25 mouse cellular contexts compared by ENCODE assay signal in the genomic region with DNA sequence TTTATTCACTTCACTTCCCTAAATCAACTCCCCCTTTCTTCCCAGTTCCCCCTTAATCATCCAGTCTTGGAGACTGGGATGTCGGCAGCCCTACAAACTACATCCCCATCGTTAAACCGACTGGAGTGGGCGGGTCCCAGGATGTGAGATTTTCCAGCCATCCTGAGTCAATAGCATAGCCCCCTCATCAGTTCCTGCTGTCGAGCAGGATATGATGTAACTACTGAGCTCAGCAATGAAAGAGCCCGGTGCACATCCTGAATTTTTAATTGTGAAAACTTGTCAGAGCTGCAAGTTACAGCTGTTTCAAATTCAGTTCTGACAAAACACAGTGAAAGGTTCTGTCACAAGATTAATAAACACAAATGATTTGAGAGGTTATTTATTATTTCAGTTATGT.
DNase-seq lines count a peak whose midpoint lies in the region; ATAC-seq and TF ChIP-seq lines count a peak whose summit lies in the region.
"Had no signal": no experiment of that assay in that cellular context is flagged by ENCODE, and none has a peak within 500 bp of the region (broad histone marks: within the 10 kb centered on the region; RNA-seq: fewer than 3 reads in every experiment).

No protein-coding gene starts in this region.

- intact Hi-C loops in gastrocnemius, postnatal 14 days (cut with DNase I; ENCODE audit: low total_unique reads) = no loop called here

- WGBS in kidney, postnatal 0 days = 30% methylated on average over 6 of the region's 6 CpGs
- 34% methylated on average over 6 of the region's 6 CpGs for WGBS in kidney, adult 2 months
- WGBS in stomach, embryonic 14.5 days = 27% methylated on average over 6 of the region's 6 CpGs
- 41% methylated on average over 6 of the region's 6 CpGs for WGBS in stomach, postnatal 0 days

- H3K9ac ChIP-seq in kidney, postnatal 0 days (ENCODE audit: low read depth, low read length) = no peak overlapping the region
- no peak overlapping the region for H3K9ac ChIP-seq in stomach, embryonic 14.5 days (replicated peaks; ENCODE audit: low read depth, low read length)
- H3K9ac ChIP-seq in stomach, postnatal 0 days (ENCODE audit: low read length) = no peak overlapping the region
- H3K9ac ChIP-seq: intestine, embryonic 15.5 days; limb, embryonic 15.5 days; liver, embryonic 15.5 days; neural tube, embryonic 15.5 days had no signal

- no peak overlapping the region for H3K4me3 ChIP-seq in kidney, postnatal 0 days (replicated peaks; ENCODE audit: low read depth, low read length)
- no peak overlapping the region for H3K4me3 ChIP-seq in kidney, adult 2 months (ENCODE audit: insufficient read depth, low read depth, low read length)
- H3K4me3 ChIP-seq in stomach, embryonic 14.5 days (ENCODE audit: low read depth, low read length) = no peak overlapping the region
- no peak overlapping the region for H3K4me3 ChIP-seq in stomach, postnatal 0 days (ENCODE audit: low read depth, low read length)
- H3K4me3 ChIP-seq: gastrocnemius, adult 2 months; hindbrain, embryonic 10.5 days; intestine, embryonic 15.5 days; limb, embryonic 15.5 days; liver, embryonic 15.5 days; neural tube, embryonic 15.5 days had no signal

- no peak for TF ChIP-seq EP300 in stomach, postnatal 0 days (optimal IDR thresholded peaks at IDR 0.05)

- no peak for ATAC-seq in kidney, postnatal 0 days (replicated peaks; ENCODE audit: low FRiP score, low read depth)
- peak; percentile 74; the same call in 1 of the 2 replicates for ATAC-seq in stomach, embryonic 14.5 days (ENCODE audit: insufficient number of reproducible peaks, insufficient read depth, low FRiP score, low read depth)
- no peak for ATAC-seq in stomach, postnatal 0 days (ENCODE audit: low FRiP score, low TSS enrichment)
- ATAC-seq in granulocyte monocyte progenitor cell, adult 5-6 weeks (replicated peaks; ENCODE audit: poor library complexity, severe bottlenecking) = peak; percentile 98
- ATAC-seq: hindbrain, embryonic 16.5 days; intestine, embryonic 15.5 days had no signal

- no peak for TF ChIP-seq POLR2A in kidney, adult 2 months (IDR thresholded peaks at IDR 0.05; ENCODE audit: low read depth, low read length)

- H3K27ac ChIP-seq in kidney, postnatal 0 days = no peak overlapping the region
- no peak overlapping the region for H3K27ac ChIP-seq in kidney, adult 2 months (ENCODE audit: insufficient read depth, low read depth, low read length)
- no peak overlapping the region for H3K27ac ChIP-seq in stomach, embryonic 14.5 days (ENCODE audit: low read length)
- no peak overlapping the region for H3K27ac ChIP-seq in stomach, postnatal 0 days (replicated peaks)
- H3K27ac ChIP-seq: gastrocnemius, adult 2 months; hindbrain, embryonic 10.5 days; intestine, embryonic 15.5 days; limb, embryonic 15.5 days; liver, embryonic 15.5 days; neural tube, embryonic 15.5 days had no signal

- no peaks in the 10 kb centered on the region for H3K36me3 ChIP-seq in kidney, postnatal 0 days (ENCODE audit: insufficient read depth, low read length)
- H3K36me3 ChIP-seq in kidney, adult 2 months (ENCODE audit: control insufficient read depth, insufficient read depth, low read length) = no peaks in the 10 kb centered on the region
- no peaks in the 10 kb centered on the region for H3K36me3 ChIP-seq in stomach, embryonic 14.5 days (ENCODE audit: control insufficient read depth, insufficient read depth, low read length)
- no peaks in the 10 kb centered on the region for H3K36me3 ChIP-seq in stomach, postnatal 0 days (ENCODE audit: control insufficient read depth, insufficient read depth, low read length)
- H3K36me3 ChIP-seq: G1E; hindbrain, embryonic 10.5 days; intestine, embryonic 15.5 days; limb, embryonic 15.5 days; liver, embryonic 15.5 days; neural tube, embryonic 15.5 days had no signal

- no peaks in the 10 kb centered on the region; the same call in 1 of the 2 replicates for H3K4me1 ChIP-seq in kidney, postnatal 0 days (replicated peaks; ENCODE audit: insufficient read depth, low read length)
- H3K4me1 ChIP-seq in kidney, adult 2 months (ENCODE audit: control insufficient read depth, insufficient read depth, low read length) = no peaks in the 10 kb centered on the region
- peaks cover 2% of the 10 kb centered on the region; the same call in 1 of the 2 replicates for H3K4me1 ChIP-seq in stomach, embryonic 14.5 days (ENCODE audit: control insufficient read depth, insufficient read depth, low read length)
- no peaks in the 10 kb centered on the region for H3K4me1 ChIP-seq in stomach, postnatal 0 days (replicated peaks; ENCODE audit: control insufficient read depth, insufficient read depth)
- H3K4me1 ChIP-seq: hindbrain, embryonic 10.5 days; liver, embryonic 15.5 days had no signal

- no peak for TF ChIP-seq CTCF in kidney, postnatal 0 days (IDR thresholded peaks at IDR 0.05; ENCODE audit: low read depth)
- no peak for TF ChIP-seq CTCF in kidney, adult 2 months (conservative IDR thresholded peaks at IDR 0.05; ENCODE audit: insufficient read depth, insufficient read length, low read depth, low read length)
- TF ChIP-seq CTCF in stomach, postnatal 0 days (IDR thresholded peaks at IDR 0.05; ENCODE audit: low read depth) = no peak

- no peaks in the 10 kb centered on the region for H3K9me3 ChIP-seq in kidney, postnatal 0 days (replicated peaks; ENCODE audit: low read length)
- H3K9me3 ChIP-seq in stomach, embryonic 14.5 days (ENCODE audit: control insufficient read depth, low read depth, low read length) = no peaks in the 10 kb centered on the region
- no peaks in the 10 kb centered on the region for H3K9me3 ChIP-seq in stomach, postnatal 0 days (ENCODE audit: control insufficient read depth, low read length)
- H3K9me3 ChIP-seq: G1E; hindbrain, embryonic 10.5 days; intestine, embryonic 15.5 days; limb, embryonic 15.5 days; liver, embryonic 15.5 days; neural tube, embryonic 15.5 days had no signal

- peak; percentile 60 for DNase-seq in kidney, postnatal 0 days (ENCODE audit: low spot score)
- no peak for DNase-seq in kidney, adult 2 months
- DNase-seq in stomach, postnatal 0 days (ENCODE audit: low spot score) = no peak
- no peak for DNase-seq in layer of hippocampus, adult 9-10 months (ENCODE audit: low spot score)
- no peak for DNase-seq in gastrocnemius, postnatal 14 days
- DNase-seq: adrenal gland, postnatal 14 days; B cell, adult 2 months; cerebellum, adult 8-10 months; cerebellum, postnatal 36 days; gastrocnemius, adult 2 months; heart, adult 11 months; left cerebral cortex, postnatal 4 days; right cerebral cortex, adult 18-20 months; right cerebral cortex, postnatal 4 days had no signal

- no peaks in the 10 kb centered on the region for H3K27me3 ChIP-seq in kidney, postnatal 0 days (ENCODE audit: insufficient read depth, low read length)
- no peaks in the 10 kb centered on the region for H3K27me3 ChIP-seq in kidney, adult 2 months (replicated peaks; ENCODE audit: control insufficient read depth, insufficient read depth, low read length)
- H3K27me3 ChIP-seq in stomach, embryonic 14.5 days (ENCODE audit: control insufficient read depth, insufficient read depth, low read length) = no peaks in the 10 kb centered on the region
- no peaks in the 10 kb centered on the region for H3K27me3 ChIP-seq in stomach, postnatal 0 days (ENCODE audit: control insufficient read depth, insufficient read depth, low read length)
- H3K27me3 ChIP-seq: CH12.LX; intestine, embryonic 15.5 days; limb, embryonic 15.5 days; liver, embryonic 15.5 days; neural tube, embryonic 15.5 days had no signal

- H3K4me2 ChIP-seq in kidney, postnatal 0 days (ENCODE audit: low read length) = no peak overlapping the region
- no peak overlapping the region for H3K4me2 ChIP-seq in stomach, embryonic 14.5 days (replicated peaks; ENCODE audit: low read depth, low read length)
- no peak overlapping the region for H3K4me2 ChIP-seq in stomach, postnatal 0 days (replicated peaks; ENCODE audit: low read depth)
- H3K4me2 ChIP-seq: heart, embryonic 11.5 days; intestine, embryonic 15.5 days; limb, embryonic 15.5 days; liver, embryonic 15.5 days; neural tube, embryonic 15.5 days had no signal

Comparison
In these comparisons a context has a peak if more than half of its experiments do, and no peak if none do; other contexts are left out.
1. ATAC-seq: peak in stomach, embryonic 14.5 days (single experiment) and granulocyte monocyte progenitor cell, adult 5-6 weeks (single experiment); none in kidney, postnatal 0 days (single experiment) and stomach, postnatal 0 days (single experiment).